Mouse (Mus musculus) myocyte (in vitro differentiated cells): ENCODE data around the gene Zfhx3.

Experiments
- CEBPB ChIP-seq: IDR thresholded peaks from 2 replicates; pipeline ENCODE4 v1.6.1; 2011; ENCODE audit warnings: mild to moderate bottlenecking, moderate library complexity; ENCODE audit not compliant: poor library complexity, insufficient read depth, severe bottlenecking
- MAX ChIP-seq: IDR thresholded peaks from one replicate; pipeline ENCODE4 v1.6.1; 2011; ENCODE audit warnings: low read depth, mild to moderate bottlenecking, control low read depth
- MYOG ChIP-seq, 3 experiments: IDR thresholded peaks; one replicate each; pipeline ENCODE4 v1.6.1; 2011; ENCODE audit warnings: control low read depth in 2 of 3, low read depth in 2 of 3, mild to moderate bottlenecking in 2 of 3; ENCODE audit not compliant: insufficient read length in 2 of 3, control insufficient read depth in 1 of 3, insufficient read depth in 1 of 3
- POLR2A ChIP-seq: IDR thresholded peaks from one replicate; pipeline ENCODE4 v1.6.1; 2011; ENCODE audit warnings: low read depth, mild to moderate bottlenecking, control low read depth, moderate library complexity; ENCODE audit not compliant: insufficient read length
- POLR2AphosphoS2 ChIP-seq: IDR thresholded peaks from one replicate; pipeline ENCODE4 v1.6.1; 2011; ENCODE audit warnings: low read depth, control low read depth; ENCODE audit not compliant: insufficient read length
- TCF12 ChIP-seq: IDR thresholded peaks from one replicate; pipeline ENCODE4 v1.6.1; 2011; ENCODE audit warnings: mild to moderate bottlenecking, control low read depth; ENCODE audit not compliant: poor library complexity, insufficient read depth, severe bottlenecking
- USF1 ChIP-seq: IDR thresholded peaks from one replicate; pipeline ENCODE4 v1.6.1; 2011; ENCODE audit warnings: low read depth, mild to moderate bottlenecking, control low read depth, moderate library complexity

- TF ChIP-seq POLR2A = no peak
- no peak for TF ChIP-seq POLR2AphosphoS2
- no peak for TF ChIP-seq MAX
- no peak for TF ChIP-seq CEBPB
- no peak for TF ChIP-seq USF1
- no peak for TF ChIP-seq TCF12
- TF ChIP-seq MYOG (IDR thresholded peaks at IDR 0.05; ENCODE audit: control insufficient read depth in 1 of 3, insufficient read depth in 1 of 3, insufficient read length in 2 of 3, low read depth in 2 of 3) = no peak
Measured at GRCm38 (mm10) chr8:108363435-108363834, 421.0 kb downstream of the Zfhx3 start.
